Mouse (Mus musculus) heart, adult 2 months (tissue): Measurements from ENCODE around the gene Ubxn10. TPM values are rescaled to one million over a fixed set of nuclear protein-coding genes. Genes with fewer than 3 reads are reported as not detected.

Source experiments
- DNase-seq, 2 experiments: peaks; one replicate each; pipeline ENCODE4 v3.0.0; 2021
- H3K27ac ChIP-seq: fragments of 200-600 bp; 2 replicates; pipeline ENCODE4 v1.8.1; 2022
- H3K27me3 ChIP-seq: fragments of 200-500 bp; 2 replicates; pipeline ENCODE4 v1.6.1; 2012; ENCODE audit warnings: mild to moderate bottlenecking, low read length, inconsistent platforms, mixed read lengths; ENCODE audit not compliant: control insufficient read depth, insufficient read depth
- H3K36me3 ChIP-seq: fragments of 200-500 bp; 2 replicates; pipeline ENCODE4 v1.6.1; 2012; ENCODE audit warnings: low read length, inconsistent platforms; ENCODE audit not compliant: control insufficient read depth, insufficient read depth
- H3K4me1 ChIP-seq: fragments of 200-500 bp; 2 replicates; pipeline ENCODE4 v1.6.1; 2011; ENCODE audit warnings: low read length; ENCODE audit not compliant: control insufficient read depth, insufficient read depth
- H3K4me3 ChIP-seq: fragments of 200-600 bp; 2 replicates; pipeline ENCODE4 v1.8.1; 2022
- H3K79me2 ChIP-seq: fragments of 200-500 bp; replicated peaks from 2 replicates; pipeline ENCODE4 v1.6.1; 2012; ENCODE audit warnings: mild to moderate bottlenecking, inconsistent platforms, low read length, moderate library complexity, mixed read lengths; ENCODE audit not compliant: control insufficient read depth, insufficient read depth
- H3K9ac ChIP-seq: fragments of 200-500 bp; 2 replicates; pipeline ENCODE4 v1.6.1; 2012; ENCODE audit warnings: low read depth, mild to moderate bottlenecking, control low read depth, inconsistent platforms, low read length, mixed read lengths
- CTCF ChIP-seq: fragments of 200-600 bp; IDR thresholded peaks from 2 replicates; pipeline ENCODE4 v1.8.1; 2022; ENCODE audit warnings: antibody characterized with exemption, mild to moderate bottlenecking, moderate library complexity
- EP300 ChIP-seq: fragments of 200-500 bp; IDR thresholded peaks from 2 replicates; pipeline ENCODE4 v1.6.1; 2011; ENCODE audit warnings: low read depth, low read length, control low read depth; ENCODE audit not compliant: insufficient read depth
- POLR2A ChIP-seq: fragments of 200-500 bp; IDR thresholded peaks from 2 replicates; pipeline ENCODE4 v1.6.1; 2011; ENCODE audit warnings: mild to moderate bottlenecking, low read depth, low read length, control low read depth; ENCODE audit not compliant: insufficient read depth
- WGBS: fragments of 180-500 bp; shearing (Covaris S2); methylation state at CpG from one replicate; pipeline ENCODE4 v1.1.7; 2018; 5-methylcytosine and 5-hydroxymethylcytosine counted together
- intact Hi-C: fragments of 180-260 bp; cut with DNase I; formaldehyde crosslinking; loops from one replicate; pipeline ENCODE4 v1.15.1; 2025
- polyA plus RNA-seq: library from polyadenylated mRNA; depleted of rRNA; stranded (reverse); fragments of >200 nt; gene quantifications from 2 replicates; pipeline ENCODE4 v1.2.3, GENCODE M21; 2012
- total RNA-seq, 2 experiments: library from RNA; stranded (reverse); gene quantifications; 2 replicates each; pipeline ENCODE4 v1.2.3; 2021

The Ubxn10 gene
- total and polyA plus RNA-seq, 3 experiments: 1.6 to 7.2 (median 2.7) TPM

GRCm38 (mm10) chr4:138775435-138775834 is 38.5 kb upstream of the Ubxn10 start, which contains the start of gene Pla2g2d:
Pla2g2d (plus strand) TSS chr4:138775735.
- Histone ChIP-seq H3K9ac (no peak within 1 kb of the TSS), H3K79me2 (no peaks in the 10 kb centered on the region), H3K27ac (no peak within 1 kb of the TSS), H3K36me3 (no peaks in the 10 kb centered on the region), H3K4me1 (no peaks in the 10 kb centered on the region), H3K4me3 (no peak within 1 kb of the TSS), H3K27me3 (no peaks in the 10 kb centered on the region; the same call in 1 of the 2 replicates)
- no peak for DNase-seq
- intact Hi-C loops: no loop called here
- no peak for TF ChIP-seq EP300
- TF ChIP-seq CTCF: no peak
- no peak for TF ChIP-seq POLR2A
- 72% methylated on average over 6 of the region's 6 CpGs for WGBS

GRCm38 (mm10) chr4:138772386-138772785 is 35.4 kb upstream of the Ubxn10 start:
- no peaks in the 10 kb centered on the region for H3K79me2 ChIP-seq
- no peak for DNase-seq
- no peaks in the 10 kb centered on the region for H3K36me3 ChIP-seq
- H3K27me3 ChIP-seq: no peaks in the 10 kb centered on the region
- no peak overlapping the region for H3K4me3 ChIP-seq
- intact Hi-C loops: no loop called here
- 59% methylated on average over 5 of the region's 5 CpGs for WGBS
- no peak overlapping the region for H3K27ac ChIP-seq
- H3K9ac ChIP-seq: no peak overlapping the region
- TF ChIP-seq EP300: no peak
- no peak for TF ChIP-seq POLR2A
- no peak for TF ChIP-seq CTCF
- no peaks in the 10 kb centered on the region for H3K4me1 ChIP-seq

- no peaks in the 10 kb centered on the region for H3K79me2 ChIP-seq
- intact Hi-C loops: no loop called here
- H3K36me3 ChIP-seq: no peaks in the 10 kb centered on the region
- H3K27me3 ChIP-seq: no peaks in the 10 kb centered on the region
- 80% methylated on average over 10 of the region's 10 CpGs for WGBS
- H3K9ac ChIP-seq: no peak overlapping the region
- no peak for DNase-seq
- no peak for TF ChIP-seq EP300
- no peak for TF ChIP-seq CTCF
- no peak for TF ChIP-seq POLR2A
- no peak overlapping the region for H3K27ac ChIP-seq
- no peak overlapping the region for H3K4me3 ChIP-seq
- no peaks in the 10 kb centered on the region for H3K4me1 ChIP-seq
These were observed 35.0 kb upstream of the Ubxn10 start for GRCm38 (mm10) chr4:138771970-138772369.

GRCm38 (mm10) chr4:138762266-138762665 is 25.3 kb upstream of the Ubxn10 start:
- Histone ChIP-seq H3K4me3 (no peak overlapping the region), H3K9ac (no peak overlapping the region), H3K4me1 (no peaks in the 10 kb centered on the region), H3K27me3 (no peaks in the 10 kb centered on the region), H3K36me3 (no peaks in the 10 kb centered on the region), H3K27ac (no peak overlapping the region), H3K79me2 (no peaks in the 10 kb centered on the region)
- 36% methylated on average over 9 of the region's 9 CpGs for WGBS
- no peak for DNase-seq
- TF ChIP-seq POLR2A (no peak), EP300 (no peak), CTCF (no peak)
- intact Hi-C loops: no loop called here

GRCm38 (mm10) chr4:138757416-138757815 is 20.4 kb upstream of the Ubxn10 start, which contains the start of gene Pla2g2f:
Pla2g2f (minus strand) TSS chr4:138757626.
- 85% methylated on average over 8 of the region's 8 CpGs for WGBS
- H3K4me3 ChIP-seq: no peak within 1 kb of the TSS
- TF ChIP-seq EP300: no peak
- TF ChIP-seq CTCF: no peak
- TF ChIP-seq POLR2A: no peak

GRCm38 (mm10) chr4:138755983-138756382 is 19.0 kb upstream of the Ubxn10 start:
- H3K4me1 ChIP-seq: no peaks in the 10 kb centered on the region
- no peaks in the 10 kb centered on the region for H3K36me3 ChIP-seq
- DNase-seq: no peak
- no peaks in the 10 kb centered on the region for H3K79me2 ChIP-seq
- H3K27me3 ChIP-seq: no peaks in the 10 kb centered on the region
- WGBS: 85% methylated on average over 11 of the region's 11 CpGs
- intact Hi-C loops: no loop called here
- TF ChIP-seq POLR2A (no peak), EP300 (no peak), CTCF (no peak)
- no peak overlapping the region for H3K9ac ChIP-seq
- H3K4me3 ChIP-seq: no peak overlapping the region
- H3K27ac ChIP-seq: no peak overlapping the region

More at GRCm38 (mm10) chr4:138757416-138757815, 20.4 kb upstream of the Ubxn10 start, which contains the start of gene Pla2g2f:
- H3K4me1 ChIP-seq: no peaks in the 10 kb centered on the region
- no peak within 1 kb of the TSS for H3K27ac ChIP-seq
- H3K36me3 ChIP-seq: no peaks in the 10 kb centered on the region
- H3K79me2 ChIP-seq: no peaks in the 10 kb centered on the region
- H3K27me3 ChIP-seq: no peaks in the 10 kb centered on the region
- H3K9ac ChIP-seq: no peak within 1 kb of the TSS
- DNase-seq: no peak
- intact Hi-C loops: no loop called here
